Mouse (Mus musculus): ENCODE measurements around the gene Pex11g. TPM values are rescaled to one million over a fixed set of nuclear protein-coding genes. Genes with fewer than 3 reads are reported as not detected.

Pex11g gene
- polyA plus RNA-seq (2012; ENCODE audit: low replicate concordance) = 0.23 and 0.54 TPM in 2 replicates

DNA sequence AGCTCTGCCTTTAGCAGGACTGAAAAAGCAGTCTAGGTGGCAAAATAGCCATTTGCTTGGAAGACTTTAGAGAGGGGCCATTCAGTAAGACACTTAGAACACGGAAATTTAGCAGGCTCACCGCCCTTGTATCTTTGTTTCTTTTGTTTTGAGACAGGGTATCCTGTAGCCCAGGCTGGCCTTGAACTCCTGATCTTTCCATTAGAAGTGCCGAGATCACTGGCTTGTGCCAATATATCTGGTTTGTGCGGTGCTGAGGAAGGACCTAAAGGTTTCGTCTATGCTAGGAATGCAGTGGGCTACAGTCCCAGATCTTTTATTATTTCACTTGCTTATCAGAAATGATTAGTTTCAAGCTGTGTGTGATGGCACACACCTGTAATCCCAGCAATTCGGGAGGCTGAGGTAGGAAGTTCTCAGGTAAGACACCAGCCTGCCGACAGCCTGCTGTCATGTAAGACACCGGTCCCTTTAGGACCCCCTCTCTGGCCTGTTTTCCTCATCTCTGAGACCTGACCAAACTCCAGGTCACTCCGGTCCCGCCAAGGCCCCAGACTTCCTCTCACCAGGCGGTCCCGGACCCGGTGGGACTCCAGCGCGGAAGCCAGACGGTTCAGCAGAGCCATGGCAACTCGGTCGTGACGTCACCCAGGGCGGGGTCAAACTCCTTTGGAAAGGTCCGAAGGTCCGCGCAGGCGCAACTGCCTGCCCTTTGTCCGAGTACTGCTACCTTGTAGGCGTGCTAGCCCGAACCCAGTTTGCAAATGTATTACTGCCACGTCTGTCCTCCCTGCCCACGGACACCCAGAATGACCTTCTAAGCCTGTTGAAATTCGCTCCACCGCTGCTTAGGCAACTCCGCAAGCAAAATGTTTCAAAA is at the start of gene Pex11g:
Gene Pex11g (minus strand): TSS at position 675 of the 880 bp plus-strand sequence.

DNA sequence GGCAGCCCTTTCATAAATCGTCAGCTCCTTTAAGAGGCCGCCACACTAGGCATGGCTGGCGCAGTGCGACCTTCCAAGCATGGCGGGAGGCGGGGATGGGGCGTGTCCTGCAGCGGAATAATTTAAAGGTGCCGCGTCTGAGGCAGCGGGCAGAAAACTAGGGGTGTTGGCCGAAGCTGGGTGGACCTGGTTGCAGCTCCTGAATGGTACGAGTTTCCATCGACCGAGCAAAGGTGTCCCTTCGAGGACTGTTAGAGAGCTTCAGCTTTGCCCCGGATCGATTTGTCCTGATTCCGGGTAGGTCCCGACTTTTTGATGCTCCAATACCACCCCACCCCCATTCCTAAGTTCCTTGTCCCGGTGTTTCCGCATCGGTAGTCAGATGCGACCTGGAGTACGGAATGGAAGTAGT is 47.8 kb upstream of the Pex11g start, which contains the start of gene Pnpla6:
Gene Pnpla6 (plus strand): TSS at position 125 of the 412 bp plus-strand sequence.

DNA sequence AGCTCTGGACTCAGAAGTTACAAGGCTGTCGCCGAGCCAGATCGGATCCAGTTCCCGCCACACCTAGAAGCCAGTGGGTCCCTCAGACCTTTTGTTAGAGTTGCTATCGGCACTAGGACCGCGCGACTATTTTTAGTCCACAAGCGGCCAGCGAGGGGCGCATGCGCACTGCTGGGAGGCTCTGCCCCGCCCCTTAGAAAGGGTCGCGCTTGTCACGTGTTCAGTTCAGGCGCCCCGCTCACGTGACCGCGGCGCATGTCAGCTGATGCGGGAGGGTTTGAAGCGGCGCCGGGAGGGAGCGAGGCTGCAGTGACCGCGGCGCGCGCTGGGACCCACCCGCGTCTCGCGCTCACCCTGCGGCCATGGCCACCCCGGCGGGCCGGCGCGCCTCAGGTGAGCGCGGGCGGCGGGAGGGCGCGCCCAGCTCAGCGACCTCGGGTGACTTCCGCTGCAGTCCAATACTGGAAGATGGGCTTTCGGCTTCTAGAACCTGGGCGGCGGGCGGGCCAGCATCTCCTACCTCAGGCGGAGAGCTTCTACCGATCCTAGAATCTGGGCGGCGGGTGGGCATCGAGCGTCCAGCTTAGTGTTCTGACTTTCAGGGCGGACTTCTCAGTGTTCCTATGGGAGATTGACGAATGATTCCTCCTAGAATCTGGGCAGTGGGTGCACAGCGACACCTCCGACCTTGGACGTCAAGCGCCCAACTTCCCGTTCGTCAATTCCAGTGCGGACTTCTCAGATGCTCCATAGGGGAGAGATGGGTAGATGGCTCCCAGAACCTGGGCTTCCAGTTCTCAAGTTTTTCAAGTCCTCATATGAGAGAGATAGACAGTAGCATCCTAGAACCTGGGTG is 33.0 kb upstream of the Pex11g start, which contains the start of gene Mcoln1:
Gene Mcoln1 (plus strand): TSS at position 223 of the 856 bp plus-strand sequence.

DNA sequence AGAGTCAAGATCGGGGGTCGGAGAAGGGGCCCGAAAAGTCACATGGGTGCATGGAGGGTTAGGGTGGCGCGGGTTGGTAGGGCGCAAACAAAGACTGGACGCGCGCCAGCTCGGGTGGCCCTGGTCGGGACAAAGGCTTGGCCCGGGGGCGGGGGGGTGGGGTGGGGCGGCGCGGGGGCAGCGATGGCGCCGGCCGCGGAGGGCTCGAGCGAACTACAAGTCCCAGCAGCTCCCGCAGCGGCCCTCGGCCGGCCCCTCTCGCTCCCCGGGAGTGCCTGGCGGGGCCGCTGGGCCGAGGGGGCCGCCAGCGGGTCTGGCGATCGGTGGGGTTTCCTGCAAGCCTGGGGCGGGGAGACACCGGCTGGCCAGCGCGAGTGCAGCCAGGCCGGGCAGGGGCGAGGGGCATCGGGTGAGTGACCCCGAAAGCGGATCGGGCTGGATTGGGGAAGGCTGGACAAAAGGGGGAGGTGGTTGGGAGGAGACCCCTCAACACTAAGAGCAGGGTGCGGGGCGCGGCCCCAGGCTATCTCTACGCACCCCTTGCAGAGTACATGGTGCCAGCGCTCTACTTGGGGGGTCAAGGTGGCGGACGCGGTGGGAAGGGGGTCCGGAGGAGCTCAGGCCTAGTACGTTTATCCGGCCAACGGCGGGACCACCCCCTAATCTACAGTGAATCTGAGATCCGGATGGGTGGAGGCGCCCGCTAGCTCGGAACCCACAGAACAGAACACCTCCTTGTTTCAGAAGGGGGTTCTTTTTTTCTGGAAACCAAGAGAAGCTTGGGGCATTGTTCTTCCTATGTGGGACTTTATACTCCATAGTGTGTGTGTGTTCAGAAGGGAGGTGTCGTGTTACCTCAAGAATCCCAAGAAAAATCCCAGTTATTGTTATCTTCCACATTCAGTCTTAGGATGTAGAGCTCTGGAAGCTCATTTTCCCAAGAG is 25.7 kb upstream of the Pex11g start, which contains the start of gene Zfp358:
Gene Zfp358 (plus strand): TSS at position 238 of the 944 bp plus-strand sequence.

DNA sequence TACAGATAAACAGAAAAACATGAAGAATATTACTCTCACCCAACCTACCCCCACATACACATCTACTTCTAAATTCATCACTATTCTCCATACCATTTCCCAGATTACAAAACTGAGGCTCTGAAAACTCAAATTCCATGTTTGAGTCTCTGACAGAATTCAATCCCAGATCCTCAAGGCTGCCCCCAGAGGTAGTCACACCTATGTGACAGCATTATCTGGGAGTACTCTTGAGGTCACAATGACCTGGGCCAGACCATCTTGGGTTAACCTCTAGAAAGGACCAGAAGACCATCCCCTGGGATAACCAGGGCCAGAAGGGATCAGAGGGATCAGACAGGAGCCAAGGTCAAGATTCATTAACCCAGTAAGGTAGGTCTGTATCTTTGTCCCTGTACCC is 3.1 kb upstream of the Pex11g start, which contains the start of gene Tex45:
Gene Tex45 (plus strand): TSS at position 301 of the 400 bp plus-strand sequence.

Other genes with a start within 250 kb of the Pex11g start
- gene Insr, start 188.1 kb downstream of the Pex11g start, polyA plus RNA-seq (2012; ENCODE audit: low replicate concordance) = 3.3 and 3.8 TPM in 2 replicates
- gene A430078G23Rik, start 114.3 kb downstream of the Pex11g start, polyA plus RNA-seq (2012; ENCODE audit: low replicate concordance) = 1.9 and 2.8 TPM in 2 replicates
- 28.5 and 65.0 TPM in 2 replicates for gene Arhgef18, start 74.7 kb downstream of the Pex11g start, polyA plus RNA-seq (2012; ENCODE audit: low replicate concordance)
- gene Tex45, start 3.2 kb upstream of the Pex11g start, polyA plus RNA-seq (2012; ENCODE audit: low replicate concordance) = not detected in 2 replicates
- 3.4 and 6.5 TPM in 2 replicates for gene Zfp358, start 25.5 kb upstream of the Pex11g start, polyA plus RNA-seq (2012; ENCODE audit: low replicate concordance)
- 78.2 and 241 TPM in 2 replicates for gene Mcoln1, start 32.8 kb upstream of the Pex11g start, polyA plus RNA-seq (2012; ENCODE audit: low replicate concordance)
- gene Pnpla6, start 47.7 kb upstream of the Pex11g start, polyA plus RNA-seq (2012; ENCODE audit: low replicate concordance) = 21.4 and 33.0 TPM in 2 replicates
- 0.19 TPM in 1 of 2 replicates, not detected in the other for gene C330021F23Rik, start 100.3 kb upstream of the Pex11g start, polyA plus RNA-seq (2012; ENCODE audit: low replicate concordance)
- 0.42 and 0.58 TPM in 2 replicates for gene Camsap3, start 119.6 kb upstream of the Pex11g start, polyA plus RNA-seq (2012; ENCODE audit: low replicate concordance)
- 27.6 and 38.9 TPM in 2 replicates for gene Xab2, start 153.6 kb upstream of the Pex11g start, polyA plus RNA-seq (2012; ENCODE audit: low replicate concordance)
- 10.9 and 50.5 TPM in 2 replicates for gene Pet100, start 153.9 kb upstream of the Pex11g start, polyA plus RNA-seq (2012; ENCODE audit: low replicate concordance)
- gene Pcp2, start 157.9 kb upstream of the Pex11g start, polyA plus RNA-seq (2012; ENCODE audit: low replicate concordance) = not detected in 2 replicates
- 95.4 and 315 TPM in 2 replicates for gene Stxbp2, start 163.3 kb upstream of the Pex11g start, polyA plus RNA-seq (2012; ENCODE audit: low replicate concordance)
- not detected in 2 replicates for gene Retn, start 188.1 kb upstream of the Pex11g start, polyA plus RNA-seq (2012; ENCODE audit: low replicate concordance)
- 0.11 and 0.24 TPM in 2 replicates for gene Mcemp1, start 198.1 kb upstream of the Pex11g start, polyA plus RNA-seq (2012; ENCODE audit: low replicate concordance)
- gene Fcor, start 204.7 kb upstream of the Pex11g start, polyA plus RNA-seq (2012; ENCODE audit: low replicate concordance) = not detected in 2 replicates
- gene Trappc5, start 208.6 kb upstream of the Pex11g start, polyA plus RNA-seq (2012; ENCODE audit: low replicate concordance) = 10.8 and 16.4 TPM in 2 replicates
- 5.4 and 22.4 TPM in 2 replicates for gene Fcer2a, start 226.5 kb upstream of the Pex11g start, polyA plus RNA-seq (2012; ENCODE audit: low replicate concordance)